Mouse (Mus musculus) adrenal gland, adult 2 months (tissue): Measurements from ENCODE around the gene Tmed10. TPM values are rescaled to one million over a fixed set of nuclear protein-coding genes. Genes with fewer than 3 reads are reported as not detected.

Experiments used
- DNase-seq: peaks from one replicate; pipeline ENCODE4 v3.0.0; 2021
- long read RNA-seq: library from polyadenylated mRNA; stranded (forward); transcript quantifications from one replicate; pipeline ENCODE4 v2.0.0, GENCODE M21; 2021
- polyA plus RNA-seq: library from polyadenylated mRNA; depleted of rRNA; stranded (reverse); fragments of >200 nt; gene quantifications from 2 replicates; pipeline ENCODE4 v1.2.3, GENCODE M21; 2012; rRNA removed
- total RNA-seq, 2 experiments: library from RNA; stranded (reverse); gene quantifications; 2 replicates each; pipeline ENCODE4 v1.2.3; 2021

Tmed10 gene
- total RNA-seq (100 to 1,000 TPM; 299 to 348 TPM), polyA plus RNA-seq (433 and 460 TPM in 2 replicates)
- long read RNA-seq, transcript Tmed10-201 (5 exons, 1,482 nt) = major isoform, 263 of 314 reads
- long read RNA-seq, partial matches to known transcripts = 0 of 314 reads
- long read RNA-seq, other reads (novel, unspliced or antisense) = 51 of 314 reads

GRCm38 (mm10) chr12:85374561-85375272, at the start of gene Tmed10:
Tmed10 (minus strand) TSS chr12:85374847.
- DNase-seq = peak; percentile 93

GRCm38 (mm10) chr12:85423236-85423635, 48.6 kb upstream of the Tmed10 start:
- DNase-seq = no peak

- DNase-seq = no peak
Measured at GRCm38 (mm10) chr12:85422536-85422935, 47.9 kb upstream of the Tmed10 start.

GRCm38 (mm10) chr12:85420945-85421344, 46.3 kb upstream of the Tmed10 start:
- peak; percentile 55 for DNase-seq

- DNase-seq = peak; percentile 53
Measured at GRCm38 (mm10) chr12:85417845-85418244, 43.2 kb upstream of the Tmed10 start.

GRCm38 (mm10) chr12:85416298-85416697, 41.7 kb upstream of the Tmed10 start:
- no peak for DNase-seq

- DNase-seq = no peak
Measured at GRCm38 (mm10) chr12:85415876-85416275, 41.2 kb upstream of the Tmed10 start.

- no peak for DNase-seq
Measured at GRCm38 (mm10) chr12:85411136-85411535, 36.5 kb upstream of the Tmed10 start.

GRCm38 (mm10) chr12:85397960-85398272, 23.3 kb upstream of the Tmed10 start:
- peak; percentile 41 for DNase-seq

GRCm38 (mm10) chr12:85397063-85397959, 22.7 kb upstream of the Tmed10 start:
- DNase-seq = peak; percentile 78

GRCm38 (mm10) chr12:85393981-85394380, 19.3 kb upstream of the Tmed10 start:
- peak; percentile 54 for DNase-seq

- no peak for DNase-seq
Measured at GRCm38 (mm10) chr12:85393526-85393925, 18.9 kb upstream of the Tmed10 start.

- no peak for DNase-seq
Measured at GRCm38 (mm10) chr12:85391148-85391547, 16.5 kb upstream of the Tmed10 start.

GRCm38 (mm10) chr12:85389204-85390185, 14.8 kb upstream of the Tmed10 start:
- DNase-seq = no peak

GRCm38 (mm10) chr12:85385995-85386375, 11.3 kb upstream of the Tmed10 start:
- DNase-seq = no peak

- no peak for DNase-seq
Measured at GRCm38 (mm10) chr12:85385329-85385994, 10.8 kb upstream of the Tmed10 start.

- no peak for DNase-seq
Measured at GRCm38 (mm10) chr12:85382761-85383680, 8.4 kb upstream of the Tmed10 start.

GRCm38 (mm10) chr12:85381570-85381969, 6.9 kb upstream of the Tmed10 start:
- no peak for DNase-seq

GRCm38 (mm10) chr12:85380942-85381341, 6.3 kb upstream of the Tmed10 start:
- no peak for DNase-seq

- no peak for DNase-seq
Measured at GRCm38 (mm10) chr12:85380308-85380707, 5.7 kb upstream of the Tmed10 start.
